Mouse (Mus musculus): ENCODE results near the gene Lad1.

Lad1 gene

GRCm38 (mm10) chr1:135847139-135847562 lies 28.8 kb downstream of the Lad1 start:
- DNase-seq: no peak

GRCm38 (mm10) chr1:135847611-135848351 lies 29.4 kb downstream of the Lad1 start:
- DNase-seq: no peak

GRCm38 (mm10) chr1:135850722-135851512 lies 32.5 kb downstream of the Lad1 start:
- peak; percentile 28 for DNase-seq

- DNase-seq: no peak
Measured at GRCm38 (mm10) chr1:135852044-135852756, 33.8 kb downstream of the Lad1 start.

GRCm38 (mm10) chr1:135853200-135853599 lies 34.8 kb downstream of the Lad1 start:
- DNase-seq: no peak

- DNase-seq: no peak
Measured at GRCm38 (mm10) chr1:135854591-135855343, 36.4 kb downstream of the Lad1 start.

GRCm38 (mm10) chr1:135855344-135855687 lies 36.9 kb downstream of the Lad1 start:
- no peak for DNase-seq

GRCm38 (mm10) chr1:135856070-135856469 lies 37.7 kb downstream of the Lad1 start:
- DNase-seq: no peak

- DNase-seq: no peak
Measured at GRCm38 (mm10) chr1:135857137-135857775, 38.9 kb downstream of the Lad1 start.

- DNase-seq: no peak
Measured at GRCm38 (mm10) chr1:135858533-135858932, 40.1 kb downstream of the Lad1 start.

- DNase-seq: no peak
Measured at GRCm38 (mm10) chr1:135861091-135861490, 42.7 kb downstream of the Lad1 start.

- DNase-seq: no peak
Measured at GRCm38 (mm10) chr1:135861980-135862552, 43.7 kb downstream of the Lad1 start.

GRCm38 (mm10) chr1:135862561-135862960 lies 44.2 kb downstream of the Lad1 start:
- no peak for DNase-seq

GRCm38 (mm10) chr1:135863786-135864335 lies 45.5 kb downstream of the Lad1 start:
- no peak for DNase-seq

GRCm38 (mm10) chr1:135864830-135865229 lies 46.4 kb downstream of the Lad1 start:
- DNase-seq: no peak

- peak; percentile 91 for DNase-seq
Measured at GRCm38 (mm10) chr1:135865518-135866194, 47.3 kb downstream of the Lad1 start.

GRCm38 (mm10) chr1:135868570-135868969 lies 50.2 kb downstream of the Lad1 start:
- no peak for DNase-seq

GRCm38 (mm10) chr1:135872991-135873390 lies 54.6 kb downstream of the Lad1 start:
- no peak for DNase-seq

- no peak for DNase-seq
Measured at GRCm38 (mm10) chr1:135877248-135877647, 58.9 kb downstream of the Lad1 start.

- peak; percentile 62 for DNase-seq
Measured at GRCm38 (mm10) chr1:135882385-135883109, 64.1 kb downstream of the Lad1 start.
